Mouse (Mus musculus) left cerebral cortex, postnatal 4 days (tissue): ENCODE data around the gene Gna15. TPM values are rescaled to one million over a fixed set of nuclear protein-coding genes. Genes with fewer than 3 reads are reported as not detected.
A peak's percentile ranks its signal among the peaks of the same experiment; 100 is the strongest.

Experiments
- DNase-seq: peaks from one replicate; pipeline ENCODE4 v3.0.0-alpha.2; 2022
- intact Hi-C: fragments of 180-260 bp; cut with DNase I; formaldehyde crosslinking; loops from one replicate; pipeline ENCODE4 v1.15.1; 2025
- total RNA-seq, 2 experiments: library from RNA; stranded (reverse); gene quantifications; 2 replicates each; pipeline ENCODE4 v1.2.3; 2021

Gene Gna15
- total RNA-seq, 2 experiments from 2014 or later = 1.1 to 1.6 TPM

GRCm38 (mm10) chr10:81556282-81556681 is 32.3 kb upstream of the Gna15 start:
- no peak for DNase-seq
- intact Hi-C loops = loop anchor here (10.0 kb wide), 1 partner anchor 1821 kb away; no protein-coding TSS in a partner anchor

- DNase-seq = no peak
- intact Hi-C loops = loop anchor here (10.0 kb wide), 1 partner anchor 1819 kb away; no protein-coding TSS in a partner anchor
These were observed 30.1 kb upstream of the Gna15 start for GRCm38 (mm10) chr10:81553807-81554755.

GRCm38 (mm10) chr10:81553232-81553631 is 29.2 kb upstream of the Gna15 start:
- intact Hi-C loops = loop anchor here (10.0 kb wide), 1 partner anchor 1818 kb away; no protein-coding TSS in a partner anchor
- no peak for DNase-seq

DNA sequence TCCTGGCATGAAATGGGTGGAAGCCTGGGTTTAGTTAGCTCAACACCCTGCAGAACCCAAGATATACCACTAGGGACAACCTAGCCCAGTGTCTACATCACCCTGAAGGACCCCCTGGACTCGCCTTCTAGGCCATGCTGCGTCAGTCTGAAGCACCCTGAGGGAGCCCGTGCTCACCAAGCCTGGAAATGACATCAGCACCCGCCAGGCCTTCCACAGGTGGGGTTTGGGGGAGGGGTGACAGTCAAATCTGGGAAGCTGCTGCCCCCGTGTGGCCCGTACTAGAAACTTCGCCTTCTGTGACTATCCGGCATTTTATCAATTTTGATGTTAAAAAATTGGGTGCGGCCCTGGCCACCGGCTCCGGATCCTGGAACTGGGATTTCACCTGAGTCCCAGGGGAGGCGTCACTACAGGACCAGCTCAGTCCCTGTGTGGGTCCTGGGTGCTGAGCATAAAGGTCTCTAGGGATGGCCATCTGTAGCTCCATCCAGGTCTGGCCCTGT is 27.6 kb upstream of the Gna15 start:
- DNase-seq = peak; percentile 77
- intact Hi-C loops = loop anchor here (10.0 kb wide), 1 partner anchor 1817 kb away; no protein-coding TSS in a partner anchor

GRCm38 (mm10) chr10:81550257-81550656 is 26.2 kb upstream of the Gna15 start:
- intact Hi-C loops = loop anchor here (10.0 kb wide), 1 partner anchor 1815 kb away; no protein-coding TSS in a partner anchor
- DNase-seq = peak; percentile 75

- DNase-seq = no peak
- intact Hi-C loops = no loop called here
These were observed 24.9 kb upstream of the Gna15 start for GRCm38 (mm10) chr10:81548944-81549343.

DNA sequence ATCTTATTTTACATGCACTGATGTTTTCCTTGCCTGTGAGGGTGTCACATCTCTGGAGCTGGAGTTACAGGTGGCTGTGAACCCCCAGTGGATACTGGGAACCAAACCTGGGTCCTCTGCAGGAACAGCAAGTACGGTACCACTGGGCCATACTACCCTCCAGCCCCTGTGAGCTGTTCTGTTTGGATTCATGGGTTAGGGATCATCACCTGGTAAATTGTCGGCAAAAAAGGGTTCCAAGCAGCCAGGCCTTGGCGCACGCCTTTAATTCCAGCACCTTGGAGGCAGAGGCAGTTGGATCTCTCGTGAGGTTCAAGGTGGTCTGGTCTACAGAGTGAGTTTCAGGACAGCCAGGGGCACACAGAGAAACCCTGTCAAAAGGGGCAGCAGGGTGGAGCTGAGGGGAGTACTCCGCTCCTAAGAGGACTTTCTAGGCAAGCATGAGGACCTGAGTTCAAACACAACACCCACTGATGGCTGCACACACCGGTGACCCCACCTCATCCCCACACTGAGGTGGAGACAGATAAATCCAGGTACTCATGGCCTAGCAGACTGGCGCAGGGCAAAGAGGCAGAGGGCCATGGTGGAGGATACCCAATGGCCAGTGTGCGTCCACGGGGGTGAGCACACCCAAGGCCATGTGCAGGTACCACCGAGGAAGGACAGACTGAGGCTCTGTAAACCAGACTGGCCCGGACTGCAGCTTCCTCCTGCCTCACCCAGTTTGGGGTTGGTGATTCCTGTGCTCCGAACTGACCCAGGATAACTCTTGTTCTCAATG is 23.0 kb upstream of the Gna15 start:
- no peak for DNase-seq
- intact Hi-C loops = no loop called here

GRCm38 (mm10) chr10:81546332-81546731 is 22.3 kb upstream of the Gna15 start:
- intact Hi-C loops = no loop called here
- no peak for DNase-seq

DNA sequence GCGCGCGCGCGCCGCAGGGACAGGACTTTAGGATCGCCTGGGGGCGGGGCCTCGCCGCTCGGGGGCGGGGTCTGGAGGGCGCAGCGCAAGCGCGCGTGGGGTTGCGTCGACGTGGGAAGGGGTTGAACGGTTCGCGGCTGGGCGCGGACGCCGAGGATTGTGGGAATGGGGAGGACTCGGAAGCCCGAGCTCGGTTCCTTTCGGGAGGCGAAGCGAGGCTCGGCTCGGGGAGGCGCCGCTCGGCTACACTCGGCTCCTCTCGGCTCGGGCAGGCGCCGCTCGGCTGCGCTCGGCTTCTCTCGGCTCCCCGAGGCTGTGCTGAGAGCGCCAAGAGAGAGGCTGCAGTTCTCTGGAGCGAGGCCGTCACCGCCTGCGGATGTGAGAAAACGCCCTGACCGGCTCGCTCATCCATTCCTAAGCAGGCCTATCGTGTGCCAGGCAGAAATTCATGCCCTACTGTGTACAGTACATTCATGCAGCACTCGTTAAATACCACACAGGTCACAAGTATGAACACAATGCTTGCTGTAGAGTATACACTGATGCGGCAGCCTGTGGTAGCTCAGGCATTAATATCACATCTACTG is 21.2 kb upstream of the Gna15 start, which contains the start of gene Gna11:
Gene Gna11, minus strand, starts transcription at position 30 of the 587 bp plus-strand sequence.
- intact Hi-C loops = no loop called here

GRCm38 (mm10) chr10:81544296-81545160 is 20.5 kb upstream of the Gna15 start:
- intact Hi-C loops = loop anchor here (5.0 kb wide), 1 partner anchor 42 kb away; the partner anchor contains the start of gene S1pr4
- DNase-seq = no peak

More for the DNA sequence above, 21.2 kb upstream of the Gna15 start, which contains the start of gene Gna11:
- peak; percentile 100 for DNase-seq

DNA sequence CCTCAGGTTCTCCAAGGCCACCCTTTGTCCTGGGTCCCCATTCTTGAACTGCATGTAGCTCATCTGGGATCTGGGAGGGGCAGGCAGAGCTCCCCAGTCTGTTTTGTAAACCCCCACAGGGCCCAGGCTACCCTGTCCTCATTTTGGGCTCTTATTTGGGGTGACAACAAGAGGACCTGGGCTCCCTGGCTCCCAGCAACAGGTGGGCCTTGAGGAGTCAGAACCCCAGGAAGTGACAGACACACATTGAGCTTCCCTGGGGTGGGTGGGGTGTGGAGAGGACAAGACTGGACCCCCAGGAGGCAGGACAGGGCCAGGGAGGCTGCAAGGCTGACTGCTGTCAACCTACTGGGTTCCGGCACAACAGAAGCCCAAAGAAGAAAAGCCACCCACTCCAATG is 19.6 kb upstream of the Gna15 start:
- DNase-seq = no peak
- intact Hi-C loops = loop anchor here (5.0 kb wide), 1 partner anchor 41 kb away; the partner anchor contains the start of gene S1pr4

GRCm38 (mm10) chr10:81542727-81543460 is 18.9 kb upstream of the Gna15 start:
- intact Hi-C loops = loop anchor here (5.0 kb wide), 1 partner anchor 41 kb away; the partner anchor contains the start of gene S1pr4
- no peak for DNase-seq

DNA sequence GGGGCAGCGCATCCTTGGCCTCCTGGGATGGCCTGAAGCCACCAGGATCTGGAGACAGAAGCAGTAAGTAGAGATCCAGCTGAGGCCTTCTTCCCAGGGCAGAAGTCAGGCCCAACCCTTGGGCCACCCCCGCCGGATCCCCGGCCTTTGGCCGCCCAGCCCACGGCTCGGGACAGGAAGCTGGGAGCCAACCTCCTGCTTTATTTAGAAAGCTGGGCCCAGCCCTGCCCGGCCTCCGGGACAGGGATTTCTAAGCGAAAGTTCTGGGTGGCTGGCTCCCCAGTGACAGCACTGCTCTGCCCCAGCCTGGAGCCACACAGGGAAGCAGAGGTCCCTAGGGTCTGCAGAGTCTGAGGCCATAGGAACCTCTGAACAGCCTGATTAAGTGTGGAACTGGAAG is 17.8 kb upstream of the Gna15 start:
- DNase-seq = no peak
- intact Hi-C loops = loop anchor here (5.0 kb wide), 1 partner anchor 40 kb away; the partner anchor contains the start of gene S1pr4

DNA sequence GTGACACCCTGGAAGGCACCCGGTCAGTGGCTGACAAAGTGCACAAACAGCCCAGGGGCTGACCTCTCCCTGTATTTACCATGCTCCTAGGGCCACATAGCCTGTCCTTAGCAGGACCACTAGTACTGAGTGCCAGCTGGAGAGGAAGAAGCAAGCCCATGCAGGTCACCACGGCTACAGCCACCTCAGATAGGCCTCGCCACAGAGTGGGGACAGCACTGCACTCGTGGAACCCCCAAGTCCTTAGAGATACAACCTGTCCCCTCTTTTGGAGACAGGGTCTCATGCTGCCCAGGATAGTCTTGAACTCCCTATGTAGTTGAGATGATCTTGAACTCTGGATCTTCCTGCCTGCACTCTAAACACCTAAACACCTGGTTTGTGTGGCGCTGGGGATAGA is 17.3 kb upstream of the Gna15 start:
- intact Hi-C loops = loop anchor here (5.0 kb wide), 1 partner anchor 39 kb away; the partner anchor contains the start of gene S1pr4
- DNase-seq = no peak

- intact Hi-C loops = no loop called here
- no peak for DNase-seq
These were observed 14.5 kb upstream of the Gna15 start for GRCm38 (mm10) chr10:81538321-81539048.

GRCm38 (mm10) chr10:81537429-81537828 is 13.4 kb upstream of the Gna15 start:
- DNase-seq = no peak

GRCm38 (mm10) chr10:81536734-81537133 is 12.7 kb upstream of the Gna15 start:
- peak; percentile 31 for DNase-seq
- intact Hi-C loops = no loop called here

More at GRCm38 (mm10) chr10:81537429-81537828, 13.4 kb upstream of the Gna15 start:
- intact Hi-C loops = no loop called here

GRCm38 (mm10) chr10:81534826-81535225 is 10.8 kb upstream of the Gna15 start:
- DNase-seq = no peak
- intact Hi-C loops = no loop called here
